Mouse (Mus musculus): ENCODE data around the gene Ptov1. TPM values are rescaled to one million over a fixed set of nuclear protein-coding genes. Genes with fewer than 3 reads are reported as not detected.
A peak's percentile ranks its signal among the peaks of the same experiment; 100 is the strongest.

Gene Ptov1
- polyA plus RNA-seq, 1 experiment from 2014 or later: 218 TPM

DNA sequence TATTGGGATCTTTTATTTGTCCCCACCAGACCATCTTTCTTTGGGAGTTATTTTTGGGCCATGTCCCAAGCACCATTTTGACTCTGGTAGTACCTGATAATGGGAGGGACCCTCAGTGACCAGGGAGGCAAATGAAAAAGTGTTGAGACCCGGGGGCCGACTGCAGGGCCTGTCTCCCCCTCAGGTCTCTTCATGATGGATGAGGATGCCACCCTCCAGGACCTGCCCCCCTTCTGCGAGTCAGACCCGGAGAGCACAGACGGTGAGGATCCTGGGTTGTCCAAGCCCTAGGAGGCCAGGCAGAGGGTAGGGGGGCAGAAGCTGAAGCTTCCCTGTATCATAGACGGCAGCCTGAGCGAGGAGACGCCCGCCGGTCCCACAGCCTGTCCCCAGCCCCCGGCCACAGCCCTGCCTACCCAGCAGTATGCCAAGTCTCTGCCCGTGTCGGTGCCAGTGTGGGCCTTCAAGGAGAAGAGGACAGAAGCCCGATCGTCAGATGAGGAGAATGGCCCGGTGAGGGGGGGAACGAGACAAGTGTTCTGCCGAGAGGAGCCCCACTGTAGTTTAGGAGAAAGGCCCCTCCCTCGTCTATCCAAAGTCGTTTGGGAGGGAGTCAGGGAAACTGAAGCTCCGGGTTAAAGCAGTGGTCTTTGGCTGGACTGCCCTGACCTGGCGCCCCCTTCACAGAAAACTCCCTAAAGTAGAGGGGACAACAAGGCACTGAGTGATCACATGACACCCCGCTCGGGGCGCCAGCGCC is 15.8 kb downstream of the Ptov1 start:
- peaks cover 4% of the 10 kb centered on the region; the same call in 1 of the 2 replicates for H3K36me3 ChIP-seq (ENCODE audit: control insufficient read depth, insufficient read depth, low read length)
- no peak for ATAC-seq (replicated peaks; ENCODE audit: insufficient number of reproducible peaks, low FRiP score, low TSS enrichment)

GRCm38 (mm10) chr7:44853065-44853464 is 16.5 kb downstream of the Ptov1 start:
- ATAC-seq (replicated peaks; ENCODE audit: insufficient number of reproducible peaks, low FRiP score, low TSS enrichment): no peak
- Histone ChIP-seq H3K4me3 (ENCODE audit: low read depth, low read length) (no peak overlapping the region), H3K4me2 (0 out of 2 replicates have a peak overlapping the region, but pooled peaks have one; percentile 9), H3K4me1 (ENCODE audit: control insufficient read depth, insufficient read depth, low read length) (peaks cover 30% of the 10 kb centered on the region), H3K9ac (ENCODE audit: low read depth, low read length) (no peak overlapping the region), H3K9me3 (replicated peaks; ENCODE audit: control insufficient read depth, low read length) (no peaks in the 10 kb centered on the region), H3K27me3 (ENCODE audit: control insufficient read depth, insufficient read depth, low read length) (no peaks in the 10 kb centered on the region), H3K27ac (ENCODE audit: low read depth, low read length) (no peak overlapping the region), H3K36me3 (ENCODE audit: control insufficient read depth, insufficient read depth, low read length) (peaks cover 4% of the 10 kb centered on the region; the same call in 1 of the 2 replicates)
- 98% methylated on average over 2 of the region's 2 CpGs for WGBS (ENCODE audit: insufficient replicate concordance)

More for the DNA sequence above, 15.8 kb downstream of the Ptov1 start:
- Histone ChIP-seq H3K4me3 (ENCODE audit: low read depth, low read length) (peak overlapping the region; percentile 52), H3K9me3 (replicated peaks; ENCODE audit: control insufficient read depth, low read length) (no peaks in the 10 kb centered on the region), H3K27ac (ENCODE audit: low read depth, low read length) (peak overlapping the region; percentile 94), H3K4me2 (peak overlapping the region; percentile 84), H3K9ac (ENCODE audit: low read depth, low read length) (peak overlapping the region; percentile 80), H3K27me3 (ENCODE audit: control insufficient read depth, insufficient read depth, low read length) (no peaks in the 10 kb centered on the region), H3K4me1 (ENCODE audit: control insufficient read depth, insufficient read depth, low read length) (peaks cover 34% of the 10 kb centered on the region)
- 27% methylated on average over 26 of the region's 26 CpGs for WGBS (ENCODE audit: insufficient replicate concordance)

GRCm38 (mm10) chr7:44852259-44853027 is 17.1 kb downstream of the Ptov1 start:
- Histone ChIP-seq H3K4me1 (ENCODE audit: control insufficient read depth, insufficient read depth, low read length) (peaks cover 32% of the 10 kb centered on the region), H3K27me3 (ENCODE audit: control insufficient read depth, insufficient read depth, low read length) (no peaks in the 10 kb centered on the region), H3K36me3 (ENCODE audit: control insufficient read depth, insufficient read depth, low read length) (peaks cover 4% of the 10 kb centered on the region; the same call in 1 of the 2 replicates), H3K4me3 (ENCODE audit: low read depth, low read length) (no peak overlapping the region; the same call in 1 of the 2 replicates), H3K9me3 (replicated peaks; ENCODE audit: control insufficient read depth, low read length) (no peaks in the 10 kb centered on the region), H3K4me2 (no peak overlapping the region), H3K9ac (ENCODE audit: low read depth, low read length) (no peak overlapping the region), H3K27ac (ENCODE audit: low read depth, low read length) (no peak overlapping the region)
- WGBS (ENCODE audit: insufficient replicate concordance): 87% methylated on average over 34 of the region's 36 CpGs
- no peak for ATAC-seq (replicated peaks; ENCODE audit: insufficient number of reproducible peaks, low FRiP score, low TSS enrichment)

DNA sequence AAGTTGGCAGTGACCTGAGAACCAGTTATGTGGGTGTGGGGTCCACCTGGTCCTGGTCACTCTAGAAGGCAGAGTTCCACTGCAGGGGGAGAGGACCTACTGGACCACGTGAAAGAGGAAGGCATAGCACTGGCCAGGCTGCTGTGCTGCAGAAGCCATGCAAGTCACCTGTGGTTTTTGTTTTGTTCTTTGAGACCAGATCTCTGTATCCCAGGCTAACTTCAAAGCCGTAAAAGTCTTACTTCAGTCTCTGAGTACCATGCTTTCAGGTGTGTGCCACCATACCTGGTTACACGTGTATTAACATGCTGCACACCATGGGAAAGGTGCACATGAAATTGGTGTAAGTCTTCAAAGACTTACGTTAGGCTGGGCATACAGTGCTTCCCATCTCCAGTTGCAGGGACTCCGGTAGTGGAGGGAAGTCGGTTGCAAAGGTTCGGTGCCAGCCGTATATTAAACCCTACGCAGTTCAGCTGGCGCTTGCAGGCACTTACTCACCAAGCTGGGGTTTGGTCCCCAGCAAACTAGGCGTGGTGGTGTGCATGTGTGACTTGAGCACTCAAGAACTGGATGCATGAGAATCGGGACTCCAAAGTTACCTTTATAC is 17.9 kb downstream of the Ptov1 start:
- Histone ChIP-seq H3K27me3 (ENCODE audit: control insufficient read depth, insufficient read depth, low read length) (no peaks in the 10 kb centered on the region), H3K9me3 (replicated peaks; ENCODE audit: control insufficient read depth, low read length) (no peaks in the 10 kb centered on the region), H3K4me2 (no peak overlapping the region), H3K27ac (ENCODE audit: low read depth, low read length) (0 out of 2 replicates have a peak overlapping the region, but pooled peaks have one; percentile 10), H3K36me3 (ENCODE audit: control insufficient read depth, insufficient read depth, low read length) (peaks cover 4% of the 10 kb centered on the region; the same call in 1 of the 2 replicates), H3K9ac (ENCODE audit: low read depth, low read length) (no peak overlapping the region), H3K4me1 (ENCODE audit: control insufficient read depth, insufficient read depth, low read length) (peaks cover 32% of the 10 kb centered on the region), H3K4me3 (ENCODE audit: low read depth, low read length) (0 out of 2 replicates have a peak overlapping the region, but pooled peaks have one; percentile 5)
- WGBS (ENCODE audit: insufficient replicate concordance): 92% methylated on average over 12 of the region's 12 CpGs
- no peak for ATAC-seq (replicated peaks; ENCODE audit: insufficient number of reproducible peaks, low FRiP score, low TSS enrichment)

DNA sequence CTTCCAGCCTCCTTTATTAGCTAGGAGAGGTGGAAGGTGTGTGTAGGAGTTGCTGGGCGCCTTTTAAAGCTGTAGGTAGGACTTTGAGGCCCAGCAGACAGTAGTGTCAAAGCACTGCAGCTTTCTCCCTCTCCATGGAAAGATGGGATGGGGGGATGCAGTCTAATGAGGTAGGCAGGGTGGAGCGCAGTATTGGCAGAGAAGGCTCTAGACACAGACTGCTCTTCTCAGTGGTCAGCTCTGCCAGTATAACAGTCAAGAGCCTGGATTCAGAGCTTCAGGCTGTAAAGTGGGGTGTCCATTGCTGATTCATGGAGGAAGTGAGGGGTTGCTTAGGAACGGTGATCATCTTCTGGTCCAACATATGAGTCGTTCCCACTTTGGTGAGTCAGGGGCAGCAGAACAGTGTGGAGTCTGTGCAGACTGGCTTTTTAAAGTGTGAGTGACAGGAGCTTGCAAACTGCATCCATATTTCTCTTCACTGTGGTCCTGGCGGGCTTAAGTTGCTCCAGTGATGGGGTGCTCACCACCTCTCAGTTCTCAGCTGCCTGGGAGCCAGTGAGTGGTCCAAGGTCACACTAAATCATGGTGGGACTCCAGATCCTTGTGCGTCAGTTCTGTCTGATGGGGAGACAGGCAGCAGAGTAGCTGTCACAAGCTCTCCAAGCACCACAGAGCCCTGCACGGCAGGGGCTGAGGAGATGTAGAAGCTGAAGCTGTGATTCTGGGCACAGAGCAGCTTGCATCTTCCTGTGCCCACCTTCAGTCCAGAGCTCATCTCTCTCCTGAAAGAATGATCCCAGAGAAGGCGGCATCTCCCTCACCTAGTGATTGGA is 18.6 kb downstream of the Ptov1 start:
- Histone ChIP-seq H3K9ac (ENCODE audit: low read depth, low read length) (peak overlapping the region; percentile 93), H3K36me3 (ENCODE audit: control insufficient read depth, insufficient read depth, low read length) (peaks cover 6% of the 10 kb centered on the region; the same call in 1 of the 2 replicates), H3K4me3 (ENCODE audit: low read depth, low read length) (peak overlapping the region; percentile 87), H3K9me3 (replicated peaks; ENCODE audit: control insufficient read depth, low read length) (no peaks in the 10 kb centered on the region), H3K4me1 (ENCODE audit: control insufficient read depth, insufficient read depth, low read length) (peaks cover 29% of the 10 kb centered on the region), H3K27me3 (ENCODE audit: control insufficient read depth, insufficient read depth, low read length) (no peaks in the 10 kb centered on the region), H3K4me2 (peak overlapping the region; percentile 96), H3K27ac (ENCODE audit: low read depth, low read length) (peak overlapping the region; percentile 97)
- ATAC-seq (replicated peaks; ENCODE audit: insufficient number of reproducible peaks, low FRiP score, low TSS enrichment): no peak
- 74% methylated on average over 8 of the region's 8 CpGs for WGBS (ENCODE audit: insufficient replicate concordance)

GRCm38 (mm10) chr7:44850146-44850545 is 19.4 kb downstream of the Ptov1 start:
- 0% methylated on average over 32 of the region's 33 CpGs for WGBS (ENCODE audit: insufficient replicate concordance)
- Histone ChIP-seq H3K36me3 (ENCODE audit: control insufficient read depth, insufficient read depth, low read length) (peaks cover 11% of the 10 kb centered on the region; the same call in 1 of the 2 replicates), H3K27ac (ENCODE audit: low read depth, low read length) (peak overlapping the region; percentile 97), H3K4me3 (ENCODE audit: low read depth, low read length) (peak overlapping the region; percentile 87), H3K9me3 (replicated peaks; ENCODE audit: control insufficient read depth, low read length) (no peaks in the 10 kb centered on the region), H3K27me3 (ENCODE audit: control insufficient read depth, insufficient read depth, low read length) (no peaks in the 10 kb centered on the region), H3K4me2 (peak overlapping the region; percentile 96), H3K4me1 (ENCODE audit: control insufficient read depth, insufficient read depth, low read length) (peaks cover 27% of the 10 kb centered on the region), H3K9ac (ENCODE audit: low read depth, low read length) (peak overlapping the region; percentile 93)
- peak; percentile 32; the same call in 1 of the 2 replicates for ATAC-seq (replicated peaks; ENCODE audit: insufficient number of reproducible peaks, low FRiP score, low TSS enrichment)

GRCm38 (mm10) chr7:44849416-44850111 is 20.0 kb downstream of the Ptov1 start:
- Histone ChIP-seq H3K4me2 (peak overlapping the region; percentile 96), H3K27me3 (ENCODE audit: control insufficient read depth, insufficient read depth, low read length) (no peaks in the 10 kb centered on the region), H3K4me3 (ENCODE audit: low read depth, low read length) (peak overlapping the region; percentile 87), H3K9me3 (replicated peaks; ENCODE audit: control insufficient read depth, low read length) (no peaks in the 10 kb centered on the region), H3K36me3 (ENCODE audit: control insufficient read depth, insufficient read depth, low read length) (peaks cover 13% of the 10 kb centered on the region; the same call in 1 of the 2 replicates), H3K27ac (ENCODE audit: low read depth, low read length) (peak overlapping the region; percentile 97), H3K4me1 (ENCODE audit: control insufficient read depth, insufficient read depth, low read length) (peaks cover 23% of the 10 kb centered on the region), H3K9ac (ENCODE audit: low read depth, low read length) (peak overlapping the region; percentile 93)
- ATAC-seq (replicated peaks; ENCODE audit: insufficient number of reproducible peaks, low FRiP score, low TSS enrichment): peak; percentile 67
- WGBS (ENCODE audit: insufficient replicate concordance): under 1% methylated on average over 41 of the region's 41 CpGs

Measured in heart, embryonic 11.5 days (tissue).